Mouse (Mus musculus): ENCODE measurements at regions not wholly inside any gene's neighbourhood (a gene's known extent, or its start where the extent isn't known, plus 50 kb on each side); places are given as distances from the start of the nearest gene placed in this dataset.
A peak's percentile ranks its signal among the peaks of the same experiment; 100 is the strongest.

DNA sequence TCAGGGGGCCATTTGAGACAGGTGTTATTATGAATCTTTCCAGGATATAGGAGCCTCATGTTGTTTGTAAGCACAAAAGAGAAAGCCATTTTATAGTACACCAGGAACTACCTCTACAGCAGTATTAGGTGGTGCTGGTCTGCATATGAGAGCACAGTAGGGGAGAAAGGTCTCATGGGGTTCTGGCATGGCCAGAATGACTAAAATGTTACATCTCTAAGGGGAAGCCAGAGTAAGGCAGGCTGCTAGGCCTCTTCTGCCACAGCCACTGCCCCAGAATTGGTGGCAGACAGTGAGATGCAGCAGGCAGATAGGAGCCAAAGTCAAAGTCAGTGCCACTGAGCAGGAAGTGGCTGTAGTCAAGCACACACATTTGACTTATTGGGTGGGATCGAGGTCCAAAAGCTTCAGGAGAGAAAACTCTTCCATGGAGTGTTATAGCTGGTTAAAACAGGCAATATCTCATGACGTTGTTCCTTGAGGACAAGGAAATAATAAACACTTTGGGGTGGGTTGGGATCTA is 147.2 kb downstream of the Hira start:
- Histone ChIP-seq H3K27ac (replicated peaks) (no peak overlapping the region), H3K4me1 (no peaks in the 10 kb centered on the region), H3K36me3 (no peaks in the 10 kb centered on the region), H3K9me3 (replicated peaks) (no peaks in the 10 kb centered on the region), H3K4me3 (no peak overlapping the region), H3K27me3 (ENCODE audit: low read depth, poor library complexity, severe bottlenecking) (no peaks in the 10 kb centered on the region)
- 88% methylated on average over 2 of the region's 2 CpGs for WGBS
- DNase-seq (ENCODE audit: low spot score) = no peak

DNA sequence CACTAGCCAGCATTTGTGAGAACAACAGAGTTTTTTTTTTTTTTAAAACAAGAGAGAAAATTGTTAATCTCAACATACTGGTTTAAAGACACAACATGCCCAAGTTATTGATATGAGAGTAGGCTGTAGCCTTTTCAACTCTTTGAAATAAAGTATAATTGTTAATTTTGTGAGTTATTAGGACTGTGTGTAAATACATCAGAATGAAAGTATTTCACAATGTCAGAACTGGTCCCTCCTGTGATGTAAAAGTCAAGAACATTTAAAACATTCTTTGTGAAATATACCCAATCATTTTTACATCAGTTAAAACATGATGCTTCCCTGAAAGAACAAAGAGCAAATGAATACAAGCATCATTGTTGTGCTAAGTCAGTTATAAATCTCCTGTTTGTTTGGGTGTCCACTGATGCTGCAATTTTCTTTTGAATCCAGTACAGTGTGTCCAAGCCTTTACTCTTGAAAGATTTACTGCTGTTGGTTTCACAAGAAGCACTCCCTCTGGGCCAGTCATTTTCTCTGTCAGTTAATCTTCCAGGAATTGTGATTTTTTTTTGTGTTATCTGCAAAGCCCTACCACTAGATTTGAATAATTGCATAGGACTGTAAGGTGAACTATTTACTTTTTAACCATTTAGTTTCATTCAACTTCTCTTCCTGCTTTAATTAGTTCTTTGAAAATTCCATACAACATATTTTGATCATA is 148.5 kb downstream of the Hira start:
- no peak for DNase-seq (ENCODE audit: low spot score)
- no peaks in the 10 kb centered on the region for H3K9me3 ChIP-seq (replicated peaks)
- no peaks in the 10 kb centered on the region for H3K36me3 ChIP-seq

DNA sequence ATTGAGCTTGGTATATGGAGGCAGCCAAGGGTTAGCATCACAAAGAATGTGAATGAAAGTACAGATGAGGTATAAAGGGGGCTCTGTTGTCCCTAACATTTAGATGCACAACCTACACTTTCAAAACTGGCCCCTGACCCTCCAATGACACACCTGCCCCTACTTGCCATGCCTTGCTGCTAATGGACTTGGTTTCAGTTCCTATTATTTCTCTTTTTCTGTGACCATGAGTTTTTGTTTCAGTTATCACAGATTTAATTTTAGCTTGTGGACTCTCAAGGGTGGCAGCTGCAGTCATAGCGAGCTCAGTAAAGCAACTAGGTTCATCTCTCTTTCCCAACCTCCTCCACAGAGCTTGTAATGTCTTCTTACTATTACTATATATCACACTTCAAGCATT is 150.3 kb downstream of the Hira start:
- Histone ChIP-seq H3K9me3 (replicated peaks) (no peaks in the 10 kb centered on the region), H3K27ac (replicated peaks) (no peak overlapping the region), H3K36me3 (no peaks in the 10 kb centered on the region), H3K4me1 (no peaks in the 10 kb centered on the region), H3K27me3 (ENCODE audit: low read depth, poor library complexity, severe bottlenecking) (no peaks in the 10 kb centered on the region), H3K4me3 (no peak overlapping the region)
- DNase-seq (ENCODE audit: low spot score) = no peak
- WGBS = 85% methylated on average over 1 of the region's 1 CpGs

More for the DNA sequence above, 148.5 kb downstream of the Hira start:
- no peaks in the 10 kb centered on the region for H3K4me1 ChIP-seq
- H3K27ac ChIP-seq (replicated peaks) = no peak overlapping the region
- no peaks in the 10 kb centered on the region for H3K27me3 ChIP-seq (ENCODE audit: low read depth, poor library complexity, severe bottlenecking)
- H3K4me3 ChIP-seq = no peak overlapping the region

DNA sequence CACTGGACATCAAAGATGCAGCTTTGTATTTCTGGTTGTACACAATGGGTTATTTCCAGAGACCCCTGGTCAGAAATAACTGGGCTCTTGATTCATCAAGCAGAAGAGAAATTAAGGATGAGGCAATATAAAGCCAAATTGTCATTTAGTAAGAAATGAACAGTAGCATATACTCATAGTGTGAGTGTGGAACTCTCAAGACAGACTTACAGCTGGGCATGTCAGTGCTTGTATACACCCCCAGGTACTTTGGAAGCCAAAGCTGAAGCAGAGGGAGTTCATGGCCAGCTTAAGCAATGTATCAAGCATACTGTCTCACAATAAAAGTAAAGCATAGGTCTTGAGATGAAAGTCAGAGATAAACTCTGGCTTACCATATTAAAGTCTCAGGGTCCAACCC is 155.7 kb downstream of the Hira start:
- Histone ChIP-seq H3K4me1 (peaks cover 11% of the 10 kb centered on the region), H3K4me3 (no peak overlapping the region), H3K9me3 (replicated peaks) (no peaks in the 10 kb centered on the region), H3K36me3 (no peaks in the 10 kb centered on the region), H3K27me3 (ENCODE audit: low read depth, poor library complexity, severe bottlenecking) (no peaks in the 10 kb centered on the region), H3K27ac (replicated peaks) (no peak overlapping the region)
- DNase-seq (ENCODE audit: low spot score) = no peak

DNA sequence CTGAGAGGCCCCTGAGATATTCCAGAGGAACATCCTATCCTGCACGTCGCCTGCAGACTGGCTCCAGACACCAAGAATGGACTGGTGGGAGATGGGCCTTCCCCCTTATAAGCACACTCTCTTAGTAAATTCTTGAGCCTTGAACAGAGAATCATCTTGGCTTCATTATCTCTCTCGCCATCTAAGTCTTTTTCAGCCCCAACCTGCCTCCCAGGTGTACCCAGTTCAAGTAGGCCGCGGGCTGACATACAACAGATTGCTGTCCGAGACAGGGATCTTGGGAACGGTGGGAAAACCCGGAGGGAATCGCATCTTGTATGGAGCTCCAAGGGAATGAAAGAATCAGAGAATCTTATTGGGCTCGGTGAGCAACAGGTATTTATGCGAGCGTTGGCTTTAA is 158.9 kb downstream of the Hira start:
- no peak overlapping the region for H3K4me3 ChIP-seq
- peaks cover 11% of the 10 kb centered on the region for H3K4me1 ChIP-seq
- no peak overlapping the region for H3K27ac ChIP-seq (replicated peaks)
- H3K36me3 ChIP-seq = no peaks in the 10 kb centered on the region
- peak; percentile 12 for DNase-seq (ENCODE audit: low spot score)
- H3K9me3 ChIP-seq (replicated peaks) = peaks cover 4% of the 10 kb centered on the region; the same call in 1 of the 2 replicates
- no peaks in the 10 kb centered on the region for H3K27me3 ChIP-seq (ENCODE audit: low read depth, poor library complexity, severe bottlenecking)
- WGBS = 73% methylated on average over 12 of the region's 12 CpGs

DNA sequence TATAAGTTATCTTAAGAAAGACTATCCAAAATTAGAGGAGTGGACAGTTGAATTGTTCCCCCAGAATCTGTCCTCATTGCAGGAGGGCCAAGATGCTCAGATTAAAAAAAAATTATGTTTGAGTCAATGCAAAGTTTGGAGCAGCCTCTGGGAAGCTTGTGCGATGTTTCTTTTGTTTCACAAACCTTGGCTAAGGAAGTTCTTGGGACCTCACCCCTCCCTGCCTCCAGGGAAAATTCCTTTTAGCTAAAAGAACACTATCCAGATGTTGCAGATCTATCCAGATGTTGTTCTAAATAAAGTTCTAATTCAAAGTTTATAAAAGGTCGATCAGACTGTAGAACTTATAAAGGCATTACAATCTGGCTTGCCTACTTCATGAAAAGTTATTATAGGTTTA is 160.8 kb downstream of the Hira start:
- DNase-seq (ENCODE audit: low spot score) = no peak
- WGBS = 83% methylated on average over 2 of the region's 2 CpGs
- Histone ChIP-seq H3K36me3 (no peaks in the 10 kb centered on the region), H3K27ac (replicated peaks) (no peak overlapping the region), H3K27me3 (ENCODE audit: low read depth, poor library complexity, severe bottlenecking) (no peaks in the 10 kb centered on the region), H3K9me3 (replicated peaks) (peaks cover 4% of the 10 kb centered on the region; the same call in 1 of the 2 replicates), H3K4me1 (peaks cover 11% of the 10 kb centered on the region), H3K4me3 (no peak overlapping the region)

DNA sequence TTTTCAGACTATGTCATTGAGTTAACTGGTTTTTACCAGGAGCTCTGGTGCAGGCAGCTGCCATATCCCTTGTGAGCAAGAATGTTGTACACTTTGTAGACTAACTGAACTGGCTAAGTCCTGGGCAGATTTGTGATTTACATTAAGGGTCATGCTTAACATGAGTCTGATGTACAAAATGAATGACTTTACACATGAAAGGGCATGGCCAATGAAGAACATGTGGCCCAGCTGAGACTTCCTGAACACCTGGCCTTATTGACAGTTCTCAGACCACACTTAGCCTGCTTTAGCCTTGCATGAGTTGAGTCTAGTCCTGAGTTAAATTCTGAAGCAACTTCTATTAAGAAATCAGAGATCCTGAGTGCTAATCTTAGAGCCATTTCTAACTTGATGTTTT is 176.0 kb downstream of the Hira start:
- no peaks in the 10 kb centered on the region for H3K4me1 ChIP-seq
- H3K36me3 ChIP-seq = no peaks in the 10 kb centered on the region
- DNase-seq (ENCODE audit: low spot score) = no peak
- no peaks in the 10 kb centered on the region for H3K9me3 ChIP-seq (replicated peaks)
- H3K27ac ChIP-seq (replicated peaks) = no peak overlapping the region
- no peak overlapping the region for H3K4me3 ChIP-seq
- no peaks in the 10 kb centered on the region for H3K27me3 ChIP-seq (ENCODE audit: low read depth, poor library complexity, severe bottlenecking)

DNA sequence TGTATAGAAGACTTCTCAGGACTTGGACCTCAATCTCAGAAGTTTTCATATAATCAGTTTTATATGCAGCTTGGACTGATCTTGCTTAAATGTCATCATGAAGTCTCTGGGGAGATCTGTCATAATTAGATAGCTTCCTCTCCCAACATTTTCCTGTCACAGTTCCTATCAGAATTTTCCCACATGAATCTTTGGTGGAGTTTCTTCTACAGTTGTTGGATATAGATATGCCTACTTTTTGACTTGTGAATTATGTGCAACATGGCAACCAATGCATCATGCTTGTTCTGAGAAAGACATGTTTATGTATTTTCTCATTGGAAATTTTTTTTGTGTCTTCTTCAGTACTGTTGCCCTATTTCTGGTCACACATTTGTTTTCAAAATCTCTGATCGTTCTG is 183.5 kb downstream of the Hira start:
- H3K27ac ChIP-seq (replicated peaks) = no peak overlapping the region
- no peaks in the 10 kb centered on the region for H3K4me1 ChIP-seq
- DNase-seq (ENCODE audit: low spot score) = no peak
- H3K4me3 ChIP-seq = no peak overlapping the region
- WGBS = 72% methylated on average over 1 of the region's 1 CpGs
- no peaks in the 10 kb centered on the region for H3K36me3 ChIP-seq
- no peaks in the 10 kb centered on the region for H3K9me3 ChIP-seq (replicated peaks)
- H3K27me3 ChIP-seq (ENCODE audit: low read depth, poor library complexity, severe bottlenecking) = no peaks in the 10 kb centered on the region

DNA sequence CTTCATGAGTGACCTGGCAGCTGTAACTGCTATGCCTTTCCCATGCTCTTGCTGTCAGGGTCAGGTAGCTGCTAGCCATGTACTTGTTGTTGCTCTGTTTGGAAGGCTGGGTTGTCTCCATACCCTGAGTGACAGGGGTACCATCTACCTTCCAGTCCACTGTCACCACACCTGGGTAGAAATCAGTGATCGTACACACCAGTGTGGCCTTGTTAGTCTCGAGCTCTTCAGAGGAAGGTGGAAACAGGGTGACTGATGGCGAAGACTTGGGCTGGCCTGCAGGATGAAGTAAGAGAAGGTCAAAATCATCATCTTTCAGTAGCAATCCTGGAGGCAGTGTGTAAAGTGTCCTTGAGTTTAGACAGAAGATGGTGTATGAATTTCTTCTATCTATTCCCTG is 185.0 kb downstream of the Hira start:
- Histone ChIP-seq H3K36me3 (no peaks in the 10 kb centered on the region), H3K4me1 (no peaks in the 10 kb centered on the region), H3K9me3 (replicated peaks) (no peaks in the 10 kb centered on the region), H3K27ac (replicated peaks) (no peak overlapping the region), H3K27me3 (ENCODE audit: low read depth, poor library complexity, severe bottlenecking) (no peaks in the 10 kb centered on the region), H3K4me3 (no peak overlapping the region)
- 86% methylated on average over 3 of the region's 3 CpGs for WGBS
- no peak for DNase-seq (ENCODE audit: low spot score)

DNA sequence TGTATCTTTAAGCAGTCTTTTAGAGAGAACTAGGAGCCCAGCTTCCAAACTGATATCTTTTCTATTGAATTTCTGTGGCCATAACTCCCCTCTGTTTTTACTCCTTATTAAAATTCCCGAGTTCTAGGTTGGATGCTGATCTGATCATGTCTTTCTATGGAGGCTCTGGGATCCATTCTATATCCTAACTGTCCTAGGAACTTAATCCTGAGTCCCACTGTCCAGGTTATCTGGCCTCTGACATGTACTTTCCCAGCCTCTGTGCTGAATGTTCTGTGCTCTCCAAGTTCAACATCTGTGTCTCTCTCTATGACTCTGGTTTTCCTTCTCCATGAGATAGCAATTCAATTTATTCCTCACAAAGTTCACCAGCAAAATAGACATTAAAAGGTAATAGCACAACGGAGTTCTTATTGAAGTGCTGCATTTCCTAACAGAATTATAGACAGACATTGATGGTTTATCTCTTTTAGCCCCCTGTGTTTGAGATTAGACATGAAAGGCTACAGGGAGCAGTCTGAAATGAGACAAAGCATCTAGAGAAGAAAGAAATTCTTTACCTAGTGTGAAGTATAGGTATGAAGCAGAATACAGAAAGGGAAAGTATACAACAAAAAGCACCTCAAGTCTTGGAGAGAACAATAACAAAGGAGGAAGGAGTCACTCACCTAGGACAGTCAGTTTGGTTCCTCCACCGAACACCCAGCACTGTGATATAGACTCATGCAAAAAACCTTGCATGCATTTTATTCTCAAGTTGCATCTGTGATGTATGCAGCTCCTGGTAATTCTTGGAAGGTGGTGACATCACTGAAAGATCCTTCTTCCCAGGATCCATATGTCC is 185.9 kb downstream of the Hira start:
- H3K9me3 ChIP-seq (replicated peaks) = no peaks in the 10 kb centered on the region
- H3K4me3 ChIP-seq = no peak overlapping the region
- no peaks in the 10 kb centered on the region for H3K36me3 ChIP-seq
- no peaks in the 10 kb centered on the region for H3K27me3 ChIP-seq (ENCODE audit: low read depth, poor library complexity, severe bottlenecking)
- no peak overlapping the region for H3K27ac ChIP-seq (replicated peaks)
- no peak for DNase-seq (ENCODE audit: low spot score)
- H3K4me1 ChIP-seq = no peaks in the 10 kb centered on the region
- 70% methylated on average over 3 of the region's 3 CpGs for WGBS

DNA sequence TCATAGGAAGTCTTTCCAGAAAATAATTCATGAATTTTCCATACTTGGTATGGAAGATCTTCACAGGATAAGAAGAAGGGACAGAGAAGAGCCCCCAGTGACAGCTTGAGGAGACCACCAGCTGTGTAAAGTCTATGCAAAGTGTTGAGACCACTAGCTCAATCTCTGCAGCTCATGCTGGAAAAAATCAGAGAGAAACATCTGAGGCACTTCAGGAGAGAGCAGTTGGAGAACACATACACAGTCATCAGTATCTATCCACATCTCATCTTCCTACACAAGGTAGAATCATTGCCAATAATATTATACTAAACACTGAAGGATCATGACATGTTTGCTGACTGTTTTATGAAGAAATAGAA is 186.5 kb downstream of the Hira start:
- no peak overlapping the region for H3K4me3 ChIP-seq
- H3K4me1 ChIP-seq = no peaks in the 10 kb centered on the region
- no peaks in the 10 kb centered on the region for H3K27me3 ChIP-seq (ENCODE audit: low read depth, poor library complexity, severe bottlenecking)
- H3K36me3 ChIP-seq = no peaks in the 10 kb centered on the region
- no peak overlapping the region for H3K27ac ChIP-seq (replicated peaks)
- no peak for DNase-seq (ENCODE audit: low spot score)
- no peaks in the 10 kb centered on the region for H3K9me3 ChIP-seq (replicated peaks)

DNA sequence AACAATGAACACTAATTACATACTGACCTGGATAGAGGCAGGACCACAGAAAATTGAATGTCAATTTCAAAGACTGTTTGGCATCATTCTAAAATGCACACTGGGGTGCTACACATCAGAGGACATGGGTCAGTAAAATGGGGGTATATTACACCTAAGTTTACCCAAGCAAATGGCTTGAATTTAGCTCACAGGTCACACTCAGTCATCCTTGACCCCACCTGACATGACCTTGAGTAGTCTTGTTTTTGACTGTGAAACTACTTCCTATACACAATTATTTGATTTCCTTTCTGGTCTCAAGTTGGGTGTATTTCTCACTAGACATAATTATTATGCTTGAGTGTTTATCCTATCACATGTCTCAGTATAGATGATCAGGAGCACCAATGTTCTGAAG is 187.6 kb downstream of the Hira start:
- Histone ChIP-seq H3K4me3 (no peak overlapping the region), H3K27me3 (ENCODE audit: low read depth, poor library complexity, severe bottlenecking) (no peaks in the 10 kb centered on the region), H3K27ac (replicated peaks) (no peak overlapping the region), H3K36me3 (no peaks in the 10 kb centered on the region), H3K9me3 (replicated peaks) (peaks cover 3% of the 10 kb centered on the region; the same call in 1 of the 2 replicates), H3K4me1 (no peaks in the 10 kb centered on the region)
- DNase-seq (ENCODE audit: low spot score) = no peak

DNA sequence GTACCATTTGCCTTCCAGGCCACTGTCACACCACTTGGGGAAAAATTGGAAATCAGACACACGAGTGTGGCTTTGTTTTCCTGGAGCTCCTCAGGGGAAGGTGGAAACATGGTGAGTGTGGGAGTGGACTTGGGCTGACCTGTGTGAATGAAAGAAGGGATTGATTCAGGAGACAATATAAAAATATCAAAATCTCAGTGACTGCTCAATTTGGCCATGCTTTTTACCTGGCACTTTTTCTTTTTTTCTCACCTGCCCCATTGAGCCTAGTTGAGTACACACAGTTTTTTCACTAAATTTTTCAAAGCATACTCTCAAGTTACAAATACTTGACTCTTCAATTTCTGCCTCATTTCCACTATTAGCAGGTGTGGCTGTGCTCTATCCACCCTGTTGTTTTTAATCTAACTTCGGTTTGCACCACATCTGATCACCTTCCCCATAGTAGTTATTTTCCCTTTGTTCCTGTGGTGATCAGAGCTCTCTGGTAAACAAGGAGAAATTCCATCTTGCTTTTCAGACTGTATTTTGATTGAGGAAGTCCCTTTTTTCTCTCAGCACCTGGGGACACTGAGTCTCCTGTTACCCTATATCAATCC is 188.8 kb downstream of the Hira start:
- 85% methylated on average over 2 of the region's 2 CpGs for WGBS
- H3K36me3 ChIP-seq = no peaks in the 10 kb centered on the region
- H3K27me3 ChIP-seq (ENCODE audit: low read depth, poor library complexity, severe bottlenecking) = no peaks in the 10 kb centered on the region
- H3K27ac ChIP-seq (replicated peaks) = no peak overlapping the region
- no peaks in the 10 kb centered on the region for H3K4me1 ChIP-seq
- peaks cover 3% of the 10 kb centered on the region; the same call in 1 of the 2 replicates for H3K9me3 ChIP-seq (replicated peaks)
- no peak overlapping the region for H3K4me3 ChIP-seq
- DNase-seq (ENCODE audit: low spot score) = no peak

All from midbrain, embryonic 10.5 days (tissue).